8 mouse cellular contexts compared by ENCODE assay signal in the genomic region with DNA sequence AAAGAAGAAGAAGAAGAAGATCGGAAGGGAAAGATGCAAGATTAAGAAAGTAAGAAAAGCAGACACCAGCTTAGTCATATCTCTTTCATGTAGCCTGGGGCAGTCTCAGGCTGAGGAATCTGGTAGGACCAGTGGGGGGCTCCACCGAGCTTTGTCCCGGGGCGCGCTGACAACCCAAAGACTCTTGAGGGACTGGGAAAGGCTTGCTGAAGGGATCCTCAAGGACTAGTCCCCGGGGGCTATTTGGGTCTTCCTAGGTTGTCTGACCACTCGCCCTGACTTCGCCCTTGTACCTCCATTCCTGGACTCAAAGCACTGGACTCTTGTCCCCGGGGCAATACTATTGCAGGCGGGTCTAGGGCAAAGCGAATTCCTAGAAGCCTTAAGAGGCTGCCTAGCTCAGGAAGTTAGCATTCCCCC. TPM values are rescaled to one million over a fixed set of nuclear protein-coding genes. Genes with fewer than 3 reads are reported as not detected.
A peak's percentile ranks its signal among the peaks of the same experiment; 100 is the strongest.
DNase-seq lines count a peak whose midpoint lies in the region; ATAC-seq and TF ChIP-seq lines count a peak whose summit lies in the region.

No protein-coding gene starts in this region.

- H3K9ac ChIP-seq in intestine, postnatal 0 days (ENCODE audit: low read depth, low read length): peak overlapping the region; percentile 91
- H3K9ac ChIP-seq in limb, embryonic 12.5 days (replicated peaks): peak overlapping the region; percentile 87
- peak overlapping the region; percentile 84 for H3K9ac ChIP-seq in midbrain, embryonic 12.5 days (replicated peaks)

- peak; percentile 8; the same call in 1 of the 2 replicates for ATAC-seq in granulocyte monocyte progenitor cell, adult 5-6 weeks (replicated peaks; ENCODE audit: poor library complexity, severe bottlenecking)
- peak; percentile 52 for ATAC-seq in intestine, postnatal 0 days
- peak; percentile 1; the same call in 1 of the 2 replicates for ATAC-seq in limb, embryonic 12.5 days (ENCODE audit: insufficient number of reproducible peaks, insufficient read depth, low FRiP score, low TSS enrichment, low read depth)
- peak; percentile 27 for ATAC-seq in midbrain, embryonic 12.5 days (ENCODE audit: low FRiP score, low read depth)

- WGBS in intestine, postnatal 0 days: 0% methylated on average over 11 of the region's 11 CpGs
- 2% methylated on average over 11 of the region's 11 CpGs for WGBS in limb, embryonic 12.5 days
- WGBS in midbrain, embryonic 12.5 days: under 1% methylated on average over 11 of the region's 11 CpGs

- H3K4me3 ChIP-seq in intestine, postnatal 0 days (ENCODE audit: low read depth, low read length): peak overlapping the region; percentile 89
- H3K4me3 ChIP-seq in limb, embryonic 12.5 days (replicated peaks): peak overlapping the region; percentile 83
- peak overlapping the region; percentile 78 for H3K4me3 ChIP-seq in midbrain, embryonic 12.5 days

- H3K27ac ChIP-seq in intestine, postnatal 0 days (ENCODE audit: low read depth, low read length): peak overlapping the region; percentile 93
- peak overlapping the region; percentile 97 for H3K27ac ChIP-seq in limb, embryonic 12.5 days
- H3K27ac ChIP-seq in midbrain, embryonic 12.5 days (replicated peaks): peak overlapping the region; percentile 90

- TF ChIP-seq CTCF in intestine, postnatal 0 days (IDR thresholded peaks at IDR 0.05; ENCODE audit: low read depth): peak; percentile 75

- peaks cover 20% of the 10 kb centered on the region for H3K4me1 ChIP-seq in intestine, postnatal 0 days (replicated peaks; ENCODE audit: control insufficient read depth, insufficient read depth, low read length)
- peaks cover 36% of the 10 kb centered on the region for H3K4me1 ChIP-seq in limb, embryonic 12.5 days (replicated peaks)
- H3K4me1 ChIP-seq in midbrain, embryonic 12.5 days: peaks cover 23% of the 10 kb centered on the region

- H3K9me3 ChIP-seq in intestine, postnatal 0 days (ENCODE audit: control insufficient read depth): no peaks in the 10 kb centered on the region
- H3K9me3 ChIP-seq in limb, embryonic 12.5 days: no peaks in the 10 kb centered on the region
- H3K9me3 ChIP-seq in midbrain, embryonic 12.5 days: no peaks in the 10 kb centered on the region

- DNase-seq in 3T3-L1 (ENCODE audit: low read depth, low spot score): peak; percentile 95
- peak; percentile 74 to 77 for DNase-seq in adrenal gland, adult 18-20 months (ENCODE audit: low spot score in 2 of 2)
- DNase-seq in embryo, embryonic 11 days: peak; percentile 85
- peak; percentile 63 to 80 for DNase-seq in spleen, postnatal 4 days (ENCODE audit: low spot score in 2 of 2)

- H3K4me2 ChIP-seq in intestine, postnatal 0 days (replicated peaks; ENCODE audit: low read depth): peak overlapping the region; percentile 96
- peak overlapping the region; percentile 88 for H3K4me2 ChIP-seq in limb, embryonic 12.5 days
- peak overlapping the region; percentile 90 for H3K4me2 ChIP-seq in midbrain, embryonic 12.5 days (replicated peaks)

- no peaks in the 10 kb centered on the region for H3K27me3 ChIP-seq in intestine, postnatal 0 days (replicated peaks; ENCODE audit: control insufficient read depth, insufficient read depth, low read length)
- H3K27me3 ChIP-seq in limb, embryonic 12.5 days: no peaks in the 10 kb centered on the region
- no peaks in the 10 kb centered on the region for H3K27me3 ChIP-seq in midbrain, embryonic 12.5 days

- peaks cover 9% of the 10 kb centered on the region; the same call in 1 of the 2 replicates for H3K36me3 ChIP-seq in intestine, postnatal 0 days (ENCODE audit: control insufficient read depth, insufficient read depth)
- H3K36me3 ChIP-seq in limb, embryonic 12.5 days: peaks cover 25% of the 10 kb centered on the region
- H3K36me3 ChIP-seq in midbrain, embryonic 12.5 days: no peaks in the 10 kb centered on the region

RNA-seq across cellular contexts. Expression of a gene that starts 0.4 kb away (rescaled TPM):
- total RNA-seq in adrenal gland, adult 18-20 months (2021): 100 to 1,000 TPM; 115 to 138 TPM
- 116 and 131 TPM in 2 replicates for total RNA-seq in granulocyte monocyte progenitor cell, adult 5-6 weeks (2014; fragmentation: Nextera tagmentation)
- 17.6 and 17.8 TPM in 2 replicates for total RNA-seq in granulocyte monocyte progenitor cell, adult 5-6 weeks (2017)
- polyA plus RNA-seq in intestine, postnatal 0 days (2015; fragmentation: Nextera tagmentation; extraction: Ambion mirVana): 50.9 and 54.8 TPM in 2 replicates
- 86.1 and 109 TPM in 2 replicates for polyA plus RNA-seq in limb, embryonic 12.5 days (2016; fragmentation: Nextera tagmentation; extraction: Ambion mirVana)
- 66.7 and 71.5 TPM in 2 replicates for polyA plus RNA-seq in midbrain, embryonic 12.5 days (2016; fragmentation: Nextera tagmentation; extraction: Ambion mirVana)

RNA-seq across cellular contexts. Expression of a gene that starts 24.1 kb away (rescaled TPM):
- under 1 TPM; 0.45 to 0.46 TPM for total RNA-seq in adrenal gland, adult 18-20 months (2021)
- 0.56 and 0.86 TPM in 2 replicates for total RNA-seq in granulocyte monocyte progenitor cell, adult 5-6 weeks (2014; fragmentation: Nextera tagmentation)
- 0.04 TPM in 1 of 2 replicates, not detected in the other for total RNA-seq in granulocyte monocyte progenitor cell, adult 5-6 weeks (2017)
- polyA plus RNA-seq in intestine, postnatal 0 days (2015; fragmentation: Nextera tagmentation; extraction: Ambion mirVana): 13.3 and 13.7 TPM in 2 replicates
- polyA plus RNA-seq in limb, embryonic 12.5 days (2016; fragmentation: Nextera tagmentation; extraction: Ambion mirVana): 7.8 and 9.0 TPM in 2 replicates
- 0.81 and 1.3 TPM in 2 replicates for polyA plus RNA-seq in midbrain, embryonic 12.5 days (2016; fragmentation: Nextera tagmentation; extraction: Ambion mirVana)

RNA-seq across cellular contexts. Expression of a gene that starts 24.6 kb away (rescaled TPM):
- total RNA-seq in adrenal gland, adult 18-20 months (2021): under 1 TPM; 0.13 to 0.29 TPM
- not detected in 2 replicates for total RNA-seq in granulocyte monocyte progenitor cell, adult 5-6 weeks (2014; fragmentation: Nextera tagmentation)
- not detected in 2 replicates for total RNA-seq in granulocyte monocyte progenitor cell, adult 5-6 weeks (2017)
- polyA plus RNA-seq in intestine, postnatal 0 days (2015; fragmentation: Nextera tagmentation; extraction: Ambion mirVana): 0.05 and 0.12 TPM in 2 replicates
- 0.68 and 0.79 TPM in 2 replicates for polyA plus RNA-seq in limb, embryonic 12.5 days (2016; fragmentation: Nextera tagmentation; extraction: Ambion mirVana)
- 4.2 and 4.9 TPM in 2 replicates for polyA plus RNA-seq in midbrain, embryonic 12.5 days (2016; fragmentation: Nextera tagmentation; extraction: Ambion mirVana)

RNA-seq across cellular contexts. Expression of a gene that starts 51.0 kb away (rescaled TPM):
- total RNA-seq in adrenal gland, adult 18-20 months (2021): 1 to 10 TPM in 1 of 2 experiments, not detected in 1; 4.5 TPM
- 1.6 TPM in 1 of 2 replicates, not detected in the other for total RNA-seq in granulocyte monocyte progenitor cell, adult 5-6 weeks (2014; fragmentation: Nextera tagmentation)
- not detected in 2 replicates for total RNA-seq in granulocyte monocyte progenitor cell, adult 5-6 weeks (2017)
- polyA plus RNA-seq in intestine, postnatal 0 days (2015; fragmentation: Nextera tagmentation; extraction: Ambion mirVana): not detected in 2 replicates
- polyA plus RNA-seq in limb, embryonic 12.5 days (2016; fragmentation: Nextera tagmentation; extraction: Ambion mirVana): not detected in 2 replicates
- not detected in 2 replicates for polyA plus RNA-seq in midbrain, embryonic 12.5 days (2016; fragmentation: Nextera tagmentation; extraction: Ambion mirVana)

RNA-seq across cellular contexts. Expression of a gene that starts 56.2 kb away (rescaled TPM):
- total RNA-seq in adrenal gland, adult 18-20 months (2021): 1 to 10 TPM in 1 of 2 experiments, under 1 TPM in 1; 0.38 to 3.4 TPM
- not detected in 2 replicates for total RNA-seq in granulocyte monocyte progenitor cell, adult 5-6 weeks (2014; fragmentation: Nextera tagmentation)
- not detected in 2 replicates for total RNA-seq in granulocyte monocyte progenitor cell, adult 5-6 weeks (2017)
- not detected in 2 replicates for polyA plus RNA-seq in intestine, postnatal 0 days (2015; fragmentation: Nextera tagmentation; extraction: Ambion mirVana)
- not detected in 2 replicates for polyA plus RNA-seq in limb, embryonic 12.5 days (2016; fragmentation: Nextera tagmentation; extraction: Ambion mirVana)
- not detected in 2 replicates for polyA plus RNA-seq in midbrain, embryonic 12.5 days (2016; fragmentation: Nextera tagmentation; extraction: Ambion mirVana)

Comparison
In these comparisons a context has a peak if more than half of its experiments do, and no peak if none do; other contexts are left out.
1. Peak in every context shown above with its lines: DNase-seq, ATAC-seq, H3K4me3 ChIP-seq and H3K27ac ChIP-seq.
2. ATAC-seq: peak in every context shown above with its lines; median percentile 52 in intestine, postnatal 0 days; 27 in midbrain, embryonic 12.5 days; 8 in granulocyte monocyte progenitor cell, adult 5-6 weeks; 1 in limb, embryonic 12.5 days.